Mouse (Mus musculus) myocyte (in vitro differentiated cells): ENCODE data around the gene Tulp3. TPM values are rescaled to one million over a fixed set of nuclear protein-coding genes. Genes with fewer than 3 reads are reported as not detected.

Experiments used
- H3K27me3 ChIP-seq: one replicate; pipeline ENCODE4 v1.6.1; 2011; ENCODE audit not compliant: control insufficient read depth, insufficient read depth, insufficient read length
- H3K36me3 ChIP-seq: one replicate; pipeline ENCODE4 v1.6.1; 2011; ENCODE audit not compliant: control insufficient read depth, insufficient read depth
- H3K4me2 ChIP-seq: one replicate; pipeline ENCODE4 v1.6.1; 2011; ENCODE audit warnings: low read depth, control low read depth
- H3K4me3 ChIP-seq: one replicate; pipeline ENCODE4 v1.5.1; 2011; ENCODE audit warnings: mild to moderate bottlenecking, control low read depth, moderate library complexity
- H3K79me2 ChIP-seq: one replicate; pipeline ENCODE4 v1.6.1; 2011; ENCODE audit not compliant: control insufficient read depth, insufficient read depth
- H3ac ChIP-seq: one replicate; pipeline ENCODE4 v1.6.1; 2011; ENCODE audit not compliant: control insufficient read depth, insufficient read length
- CEBPB ChIP-seq: IDR thresholded peaks from 2 replicates; pipeline ENCODE4 v1.6.1; 2011; ENCODE audit warnings: mild to moderate bottlenecking, moderate library complexity; ENCODE audit not compliant: poor library complexity, insufficient read depth, severe bottlenecking
- E2F4 ChIP-seq: IDR thresholded peaks from one replicate; pipeline ENCODE4 v1.6.1; 2011; ENCODE audit warnings: mild to moderate bottlenecking, control low read depth, moderate library complexity; ENCODE audit not compliant: insufficient read depth
- MAX ChIP-seq: IDR thresholded peaks from one replicate; pipeline ENCODE4 v1.6.1; 2011; ENCODE audit warnings: low read depth, mild to moderate bottlenecking, control low read depth
- MYOD1 ChIP-seq, 3 experiments: IDR thresholded peaks; one replicate each; pipeline ENCODE4 v1.6.1; 2011; ENCODE audit warnings: control low read depth in 2 of 3, low read depth in 2 of 3, mild to moderate bottlenecking in 2 of 3, moderate library complexity in 1 of 3; ENCODE audit not compliant: insufficient read length in 2 of 3, control insufficient read depth in 1 of 3
- MYOG ChIP-seq, 3 experiments: IDR thresholded peaks; one replicate each; pipeline ENCODE4 v1.6.1; 2011; ENCODE audit warnings: control low read depth in 2 of 3, low read depth in 2 of 3, mild to moderate bottlenecking in 2 of 3; ENCODE audit not compliant: insufficient read length in 2 of 3, control insufficient read depth in 1 of 3, insufficient read depth in 1 of 3
- POLR2A ChIP-seq: IDR thresholded peaks from one replicate; pipeline ENCODE4 v1.6.1; 2011; ENCODE audit warnings: low read depth, mild to moderate bottlenecking, control low read depth, moderate library complexity; ENCODE audit not compliant: insufficient read length
- POLR2AphosphoS2 ChIP-seq: IDR thresholded peaks from one replicate; pipeline ENCODE4 v1.6.1; 2011; ENCODE audit warnings: low read depth, control low read depth; ENCODE audit not compliant: insufficient read length
- REST ChIP-seq: IDR thresholded peaks from one replicate; pipeline ENCODE4 v1.6.1; 2011; ENCODE audit warnings: mild to moderate bottlenecking, control low read depth, moderate library complexity; ENCODE audit not compliant: insufficient read depth, insufficient read length
- SRF ChIP-seq: IDR thresholded peaks from one replicate; pipeline ENCODE4 v1.6.1; 2011; ENCODE audit warnings: low read depth; ENCODE audit not compliant: control insufficient read depth, insufficient read length
- TCF12 ChIP-seq: IDR thresholded peaks from one replicate; pipeline ENCODE4 v1.6.1; 2011; ENCODE audit warnings: mild to moderate bottlenecking, control low read depth; ENCODE audit not compliant: poor library complexity, insufficient read depth, severe bottlenecking
- TCF3 ChIP-seq: IDR thresholded peaks from one replicate; pipeline ENCODE4 v1.6.1; 2011; ENCODE audit warnings: low read depth, control low read depth; ENCODE audit not compliant: insufficient read length
- USF1 ChIP-seq: IDR thresholded peaks from one replicate; pipeline ENCODE4 v1.6.1; 2011; ENCODE audit warnings: low read depth, mild to moderate bottlenecking, control low read depth, moderate library complexity
- polyA plus RNA-seq: library from polyadenylated mRNA; unstranded; fragments of >200 nt; fragmentation: generic; extraction: Trizol; gene quantifications from one replicate; pipeline ENCODE4 v1.2.1, GENCODE M21; 2012; ENCODE audit warnings: missing spikeins

Tulp3 gene
- polyA plus RNA-seq, 1 experiment: 22.3 TPM

GRCm38 (mm10) chr6:128363007-128363825, 7.6 kb upstream of the Tulp3 start:
- peaks cover 48% of the 10 kb centered on the region for H3K79me2 ChIP-seq
- no peaks in the 10 kb centered on the region for H3K27me3 ChIP-seq
- peaks cover 9% of the 10 kb centered on the region for H3K36me3 ChIP-seq
- peak overlapping the region; percentile 73 for H3K4me3 ChIP-seq
- peak overlapping the region; percentile 71 for H3K4me2 ChIP-seq
- peak; percentile 15 to 53 (median 50) for TF ChIP-seq MYOD1 (IDR thresholded peaks at IDR 0.05; ENCODE audit: control insufficient read depth in 1 of 3, insufficient read length in 2 of 3, low read depth in 2 of 3)
- no peak for TF ChIP-seq REST
- peak in 1 of 3 experiments; percentile 25 for TF ChIP-seq MYOG (IDR thresholded peaks at IDR 0.05; ENCODE audit: control insufficient read depth in 1 of 3, insufficient read depth in 1 of 3, insufficient read length in 2 of 3, low read depth in 2 of 3)
- no peak for TF ChIP-seq TCF12
- H3ac ChIP-seq: peak overlapping the region; percentile 48

- TF ChIP-seq CEBPB (no peak), POLR2A (peak; percentile 55), SRF (no peak), REST (no peak), E2F4 (peak; percentile 96), USF1 (peak; percentile 94), MYOD1 (IDR thresholded peaks at IDR 0.05; ENCODE audit: control insufficient read depth in 1 of 3, insufficient read length in 2 of 3, low read depth in 2 of 3) (no peak), TCF12 (no peak), MYOG (IDR thresholded peaks at IDR 0.05; ENCODE audit: control insufficient read depth in 1 of 3, insufficient read depth in 1 of 3, insufficient read length in 2 of 3, low read depth in 2 of 3) (no peak), POLR2AphosphoS2 (peak; percentile 62), MAX (no peak)
- H3ac ChIP-seq: peak within 1 kb of the TSS; percentile 48
- H3K27me3 ChIP-seq: no peaks in the 10 kb centered on the region
- H3K79me2 ChIP-seq: peaks cover 48% of the 10 kb centered on the region
- peak within 1 kb of the TSS; percentile 81 for H3K4me2 ChIP-seq
- peak within 1 kb of the TSS; percentile 73 for H3K4me3 ChIP-seq
- peaks cover 3% of the 10 kb centered on the region for H3K36me3 ChIP-seq
Observed at GRCm38 (mm10) chr6:128362381-128363006, 6.8 kb upstream of the Tulp3 start, which contains the start of the genes Rhno1 and Foxm1. Rhno1 (minus strand) TSS chr6:128362911. Foxm1 (plus strand) TSS chr6:128362967.

GRCm38 (mm10) chr6:128361901-128362300, 6.2 kb upstream of the Tulp3 start:
- Histone ChIP-seq H3ac (peak overlapping the region; percentile 48), H3K4me2 (peak overlapping the region; percentile 81), H3K79me2 (peaks cover 48% of the 10 kb centered on the region), H3K27me3 (no peaks in the 10 kb centered on the region), H3K4me3 (peak overlapping the region; percentile 73), H3K36me3 (peaks cover 3% of the 10 kb centered on the region)
- TF ChIP-seq POLR2A (no peak), REST (no peak), MYOD1 (IDR thresholded peaks at IDR 0.05; ENCODE audit: control insufficient read depth in 1 of 3, insufficient read length in 2 of 3, low read depth in 2 of 3) (no peak), SRF (no peak), TCF12 (no peak), POLR2AphosphoS2 (no peak), E2F4 (no peak), TCF3 (no peak), MYOG (IDR thresholded peaks at IDR 0.05; ENCODE audit: control insufficient read depth in 1 of 3, insufficient read depth in 1 of 3, insufficient read length in 2 of 3, low read depth in 2 of 3) (no peak), CEBPB (no peak), MAX (no peak), USF1 (no peak)

GRCm38 (mm10) chr6:128358999-128359398, 3.3 kb upstream of the Tulp3 start:
- no peaks in the 10 kb centered on the region for H3K27me3 ChIP-seq

More at GRCm38 (mm10) chr6:128358999-128359398, 3.3 kb upstream of the Tulp3 start:
- Histone ChIP-seq H3ac (no peak overlapping the region), H3K4me2 (no peak overlapping the region), H3K36me3 (peaks cover 3% of the 10 kb centered on the region), H3K79me2 (peaks cover 46% of the 10 kb centered on the region), H3K4me3 (no peak overlapping the region)
- TF ChIP-seq CEBPB (no peak), POLR2AphosphoS2 (no peak), MYOD1 (IDR thresholded peaks at IDR 0.05; ENCODE audit: control insufficient read depth in 1 of 3, insufficient read length in 2 of 3, low read depth in 2 of 3) (no peak), MAX (no peak)
